Comparison of ENCODE assay signal across 8 mouse cellular contexts in genomic region chr1:163383442-163384027, GRCm38 (mm10). TPM values are rescaled to one million over a fixed set of nuclear protein-coding genes. Genes with fewer than 3 reads are reported as not detected.
DNase-seq lines count a peak whose midpoint lies in the region; ATAC-seq and TF ChIP-seq lines count a peak whose summit lies in the region.
"Had no signal": no experiment of that assay in that cellular context is flagged by ENCODE, and none has a peak within 500 bp of the region (broad histone marks: within the 10 kb centered on the region; RNA-seq: fewer than 3 reads in every experiment).

No protein-coding gene starts in this region.

- ATAC-seq in midbrain, embryonic 12.5 days (ENCODE audit: low FRiP score, low read depth), result 0 out of 2 replicates have a peak, but pooled peaks have one; percentile 38
- no peak for ATAC-seq in midbrain, embryonic 14.5 days (ENCODE audit: low FRiP score, low TSS enrichment)
- ATAC-seq in limb, embryonic 14.5 days (ENCODE audit: low FRiP score, low read depth), result no peak
- ATAC-seq in erythroid progenitor cell, adult 5-6 weeks (replicated peaks; ENCODE audit: low FRiP score, poor library complexity, severe bottlenecking), result no peak
- ATAC-seq in frontal cortex, adult (ENCODE audit: low TSS enrichment), result no peak; the same call in 1 of the 2 replicates
- ATAC-seq: midbrain, embryonic 15.5 days had no signal

- no peak overlapping the region for H3K9ac ChIP-seq in midbrain, embryonic 12.5 days (replicated peaks)
- no peak overlapping the region for H3K9ac ChIP-seq in midbrain, embryonic 14.5 days (replicated peaks; ENCODE audit: low read length)
- no peak overlapping the region for H3K9ac ChIP-seq in limb, embryonic 14.5 days (ENCODE audit: low read depth, low read length, severe bottlenecking)
- H3K9ac ChIP-seq: midbrain, embryonic 15.5 days had no signal

- H3K9me3 ChIP-seq in midbrain, embryonic 12.5 days, result no peaks in the 10 kb centered on the region
- no peaks in the 10 kb centered on the region for H3K9me3 ChIP-seq in midbrain, embryonic 14.5 days (ENCODE audit: control insufficient read depth, low read length)
- H3K9me3 ChIP-seq in limb, embryonic 14.5 days (ENCODE audit: control insufficient read depth, low read length), result no peaks in the 10 kb centered on the region
- H3K9me3 ChIP-seq: midbrain, embryonic 15.5 days had no signal

- no peak for TF ChIP-seq POLR2A in limb, embryonic 14.5 days (IDR thresholded peaks at IDR 0.05; ENCODE audit: borderline replicate concordance, extremely low read depth, insufficient read depth, insufficient read length)

- no peak overlapping the region for H3K27ac ChIP-seq in midbrain, embryonic 12.5 days (replicated peaks)
- no peak overlapping the region for H3K27ac ChIP-seq in midbrain, embryonic 14.5 days (replicated peaks; ENCODE audit: low read depth, low read length)
- H3K27ac ChIP-seq in limb, embryonic 14.5 days (replicated peaks; ENCODE audit: low read depth, low read length), result no peak overlapping the region
- H3K27ac ChIP-seq: midbrain, embryonic 15.5 days had no signal

- H3K4me2 ChIP-seq in midbrain, embryonic 12.5 days (replicated peaks), result no peak overlapping the region
- H3K4me2 ChIP-seq in midbrain, embryonic 14.5 days (ENCODE audit: low read length), result no peak overlapping the region
- H3K4me2 ChIP-seq in limb, embryonic 14.5 days (replicated peaks; ENCODE audit: low read depth, low read length, severe bottlenecking), result no peak overlapping the region
- H3K4me2 ChIP-seq: midbrain, embryonic 15.5 days had no signal

- no peaks in the 10 kb centered on the region for H3K4me1 ChIP-seq in midbrain, embryonic 12.5 days
- no peaks in the 10 kb centered on the region for H3K4me1 ChIP-seq in midbrain, embryonic 14.5 days (ENCODE audit: control insufficient read depth, insufficient read depth, low read length)
- H3K4me1 ChIP-seq in limb, embryonic 14.5 days (ENCODE audit: control insufficient read depth, insufficient read depth, low read length), result peaks cover 6% of the 10 kb centered on the region; the same call in 1 of the 2 replicates
- H3K4me1 ChIP-seq: midbrain, embryonic 15.5 days had no signal

- 72% methylated on average over 5 of the region's 5 CpGs for WGBS in midbrain, embryonic 12.5 days
- WGBS in midbrain, embryonic 14.5 days, result 84% methylated on average over 5 of the region's 5 CpGs
- 41% methylated on average over 5 of the region's 5 CpGs for WGBS in limb, embryonic 14.5 days

- peaks cover 28% of the 10 kb centered on the region for H3K36me3 ChIP-seq in midbrain, embryonic 12.5 days
- H3K36me3 ChIP-seq in midbrain, embryonic 14.5 days (ENCODE audit: control insufficient read depth, insufficient read depth, low read length), result peaks cover 32% of the 10 kb centered on the region
- H3K36me3 ChIP-seq in limb, embryonic 14.5 days (ENCODE audit: control insufficient read depth, insufficient read depth, low read length), result peaks cover 34% of the 10 kb centered on the region

- H3K27me3 ChIP-seq in midbrain, embryonic 12.5 days, result no peaks in the 10 kb centered on the region
- no peaks in the 10 kb centered on the region for H3K27me3 ChIP-seq in midbrain, embryonic 14.5 days (ENCODE audit: control insufficient read depth, insufficient read depth, low read length)
- H3K27me3 ChIP-seq in limb, embryonic 14.5 days (ENCODE audit: control insufficient read depth, insufficient read depth, low read length), result no peaks in the 10 kb centered on the region
- H3K27me3 ChIP-seq: midbrain, embryonic 15.5 days had no signal

- no peak overlapping the region for H3K4me3 ChIP-seq in midbrain, embryonic 12.5 days
- no peak overlapping the region for H3K4me3 ChIP-seq in midbrain, embryonic 14.5 days (replicated peaks; ENCODE audit: low read depth, low read length)
- H3K4me3 ChIP-seq in limb, embryonic 14.5 days (replicated peaks; ENCODE audit: low read length), result no peak overlapping the region
- H3K4me3 ChIP-seq: midbrain, embryonic 15.5 days had no signal

- DNase-seq in midbrain, embryonic 14.5 days, result no peak
- peak; percentile 23 for DNase-seq in c-Kit-positive CD71-negative TER-119-negative erythroid progenitor cells, embryonic 14.5 days (ENCODE audit: low read depth)
- peak; percentile 22 for DNase-seq in limb, embryonic 14.5 days (ENCODE audit: low spot score)
- no peak for DNase-seq in cerebellum, postnatal 36 days

RNA-seq across cellular contexts. Expression of gene Gorab, which starts 19.9 kb away (rescaled TPM):
- 28.0 and 31.2 TPM in 2 replicates for polyA plus RNA-seq in midbrain, embryonic 12.5 days (2016; fragmentation: Nextera tagmentation; extraction: Ambion mirVana)
- polyA plus RNA-seq in midbrain, embryonic 14.5 days (2014; fragmentation: Nextera tagmentation; extraction: Ambion mirVana), result 21.4 and 23.7 TPM in 2 replicates
- polyA plus RNA-seq in limb, embryonic 14.5 days (2012; rRNA removed), result 16.7 and 19.6 TPM in 2 replicates
- 28.3 and 29.1 TPM in 2 replicates for polyA plus RNA-seq in limb, embryonic 14.5 days (2014; fragmentation: Nextera tagmentation; extraction: Ambion mirVana)
- total RNA-seq in erythroid progenitor cell, adult 5-6 weeks (2015; ENCODE audit: low replicate concordance), result 5.4 TPM in 2 replicates
- 4.7 and 5.2 TPM in 2 replicates for total RNA-seq in erythroid progenitor cell, adult 5-6 weeks (2017; ENCODE audit: low replicate concordance)

Comparison
In these comparisons a context has a peak if more than half of its experiments do, and no peak if none do; other contexts are left out.
1. DNase-seq: peak in c-Kit-positive CD71-negative TER-119-negative erythroid progenitor cells, embryonic 14.5 days (single experiment) and limb, embryonic 14.5 days (single experiment); none in midbrain, embryonic 14.5 days (single experiment) and cerebellum, postnatal 36 days (0 of 2).